Mouse (Mus musculus): ENCODE measurements at regions not wholly inside any gene's neighbourhood (a gene's known extent, or its start where the extent isn't known, plus 50 kb on each side); places are given as distances from the start of the nearest gene placed in this dataset.
"Not testable (repeated sequence)": the region's sequence is repeated elsewhere in the genome, so short reads cannot be mapped to it uniquely, and the experiment has no call there.

DNA sequence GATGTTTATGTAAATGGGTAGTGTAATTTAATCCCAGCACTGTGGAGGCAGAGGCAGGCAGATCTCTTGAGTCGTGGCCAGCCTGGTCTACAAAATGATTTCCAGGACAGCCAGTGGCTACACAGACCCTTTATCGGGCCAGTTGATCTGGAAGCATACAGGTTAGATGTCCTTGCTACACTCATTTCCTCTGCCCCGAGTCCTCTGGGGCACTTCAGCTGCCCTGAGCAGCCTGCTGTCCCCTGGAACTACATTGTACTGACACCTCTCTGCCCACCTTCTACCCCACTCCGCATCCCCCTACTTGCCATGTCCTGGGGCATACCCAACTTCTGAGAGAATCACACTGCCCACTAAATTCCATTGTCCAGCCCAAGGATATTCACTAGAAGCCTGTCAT, 60.6 kb upstream of the Helt start:
- no peak overlapping the region for H3K27ac ChIP-seq (ENCODE audit: low read length)
- H3K27me3 ChIP-seq (replicated peaks; ENCODE audit: control insufficient read depth, insufficient read depth, low read length), result no peaks in the 10 kb centered on the region
- no peaks in the 10 kb centered on the region for H3K4me1 ChIP-seq (replicated peaks; ENCODE audit: control insufficient read depth, insufficient read depth, low read length)
- H3K9me3 ChIP-seq (ENCODE audit: control insufficient read depth, low read length), result no peaks in the 10 kb centered on the region
- H3K4me3 ChIP-seq (replicated peaks; ENCODE audit: low read length), result no peak overlapping the region
- WGBS, result 93% methylated on average over 4 of the region's 4 CpGs
- H3K36me3 ChIP-seq (ENCODE audit: control insufficient read depth, insufficient read depth), result no peaks in the 10 kb centered on the region
- no peak for ATAC-seq
- H3K9ac ChIP-seq (replicated peaks; ENCODE audit: low read depth, low read length), result no peak overlapping the region
- H3K4me2 ChIP-seq (ENCODE audit: low read length), result no peak overlapping the region

DNA sequence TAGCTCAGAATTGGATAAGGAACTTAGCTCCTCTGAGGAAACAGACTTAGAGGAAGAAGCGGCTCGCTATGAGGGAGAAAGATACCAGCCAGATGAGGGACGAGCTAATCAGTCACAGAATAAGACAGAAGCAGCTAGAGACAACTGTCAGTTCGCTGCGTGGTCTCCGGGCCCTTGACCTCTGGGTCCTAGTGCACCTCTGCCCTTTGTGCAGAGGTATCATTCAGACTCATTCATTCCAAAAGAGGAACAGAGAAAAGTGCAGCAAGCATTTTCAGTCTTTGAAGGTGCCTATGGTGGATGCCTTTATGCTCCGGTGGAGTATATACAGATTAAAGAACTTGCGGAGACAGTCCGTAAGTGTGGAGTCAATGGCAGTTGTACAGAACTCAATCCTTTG, 63.5 kb upstream of the Helt start:
- ATAC-seq; H3K36me3 ChIP-seq (ENCODE audit: control insufficient read depth, insufficient read depth): not testable (repeated sequence)
- 92% methylated on average over 9 of the region's 9 CpGs for WGBS

DNA sequence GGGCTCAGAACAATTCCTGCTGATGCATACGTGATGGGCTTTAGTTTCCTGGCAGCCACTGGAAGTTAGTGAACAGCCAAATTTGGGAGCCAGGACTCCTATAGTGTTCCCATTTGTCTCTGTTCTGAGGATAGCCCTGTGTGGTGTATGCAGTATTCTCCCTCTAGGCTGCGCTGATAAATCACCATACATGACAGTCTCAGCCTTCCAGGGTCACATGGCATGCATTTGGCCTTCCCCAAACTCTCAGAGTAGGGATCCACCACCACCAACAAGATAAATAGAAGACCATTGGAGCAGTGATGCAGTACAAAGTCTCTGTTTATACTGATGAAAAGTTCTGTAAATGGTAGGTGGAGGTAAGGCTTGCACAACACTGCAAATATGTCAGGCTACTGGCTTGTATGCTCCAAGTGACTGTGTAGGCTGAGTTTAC, 68.4 kb upstream of the Helt start:
- no peak overlapping the region for H3K4me3 ChIP-seq (replicated peaks; ENCODE audit: low read length)
- no peaks in the 10 kb centered on the region for H3K9me3 ChIP-seq (ENCODE audit: control insufficient read depth, low read length)
- no peaks in the 10 kb centered on the region for H3K27me3 ChIP-seq (replicated peaks; ENCODE audit: control insufficient read depth, insufficient read depth, low read length)
- H3K36me3 ChIP-seq (ENCODE audit: control insufficient read depth, insufficient read depth), result no peaks in the 10 kb centered on the region
- no peak overlapping the region for H3K9ac ChIP-seq (replicated peaks; ENCODE audit: low read depth, low read length)
- 71% methylated on average over 2 of the region's 2 CpGs for WGBS
- H3K27ac ChIP-seq (ENCODE audit: low read length), result no peak overlapping the region
- H3K4me1 ChIP-seq (replicated peaks; ENCODE audit: control insufficient read depth, insufficient read depth, low read length), result no peaks in the 10 kb centered on the region
- no peak overlapping the region for H3K4me2 ChIP-seq (ENCODE audit: low read length)
- no peak for ATAC-seq

More for the DNA sequence above, 63.5 kb upstream of the Helt start:
- H3K9me3 ChIP-seq (ENCODE audit: control insufficient read depth, low read length); H3K4me1 ChIP-seq (replicated peaks; ENCODE audit: control insufficient read depth, insufficient read depth, low read length); H3K27ac ChIP-seq (ENCODE audit: low read length); H3K4me2 ChIP-seq (ENCODE audit: low read length); H3K9ac ChIP-seq (replicated peaks; ENCODE audit: low read depth, low read length); H3K4me3 ChIP-seq (replicated peaks; ENCODE audit: low read length); H3K27me3 ChIP-seq (replicated peaks; ENCODE audit: control insufficient read depth, insufficient read depth, low read length): not testable (repeated sequence)

DNA sequence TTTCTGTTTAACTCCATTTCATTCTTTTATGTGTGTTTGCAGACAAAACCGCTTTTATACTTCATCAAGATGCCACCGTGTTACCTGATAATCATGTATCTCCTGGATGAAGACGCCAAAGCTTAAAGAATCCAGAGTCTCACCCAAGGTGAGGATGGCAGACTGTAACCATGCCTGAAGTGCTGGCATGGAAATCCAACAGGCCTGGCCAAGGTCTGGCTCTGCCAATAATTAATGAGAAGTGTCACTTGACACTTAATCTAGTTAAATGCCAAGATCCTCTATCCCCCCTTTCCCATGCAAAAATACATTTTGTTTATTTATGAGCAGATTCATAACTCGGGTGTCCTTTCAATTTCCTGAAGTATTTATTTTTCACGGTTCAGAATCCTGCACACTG, 71.2 kb upstream of the Helt start:
- H3K36me3 ChIP-seq (ENCODE audit: control insufficient read depth, insufficient read depth), result no peaks in the 10 kb centered on the region
- H3K4me1 ChIP-seq (replicated peaks; ENCODE audit: control insufficient read depth, insufficient read depth, low read length), result no peaks in the 10 kb centered on the region
- H3K27ac ChIP-seq (ENCODE audit: low read length), result no peak overlapping the region
- WGBS, result 82% methylated on average over 5 of the region's 5 CpGs
- no peak for ATAC-seq
- H3K9me3 ChIP-seq (ENCODE audit: control insufficient read depth, low read length), result no peaks in the 10 kb centered on the region
- H3K4me2 ChIP-seq (ENCODE audit: low read length), result no peak overlapping the region
- H3K9ac ChIP-seq (replicated peaks; ENCODE audit: low read depth, low read length), result no peak overlapping the region
- H3K4me3 ChIP-seq (replicated peaks; ENCODE audit: low read length), result no peak overlapping the region
- no peaks in the 10 kb centered on the region for H3K27me3 ChIP-seq (replicated peaks; ENCODE audit: control insufficient read depth, insufficient read depth, low read length)

DNA sequence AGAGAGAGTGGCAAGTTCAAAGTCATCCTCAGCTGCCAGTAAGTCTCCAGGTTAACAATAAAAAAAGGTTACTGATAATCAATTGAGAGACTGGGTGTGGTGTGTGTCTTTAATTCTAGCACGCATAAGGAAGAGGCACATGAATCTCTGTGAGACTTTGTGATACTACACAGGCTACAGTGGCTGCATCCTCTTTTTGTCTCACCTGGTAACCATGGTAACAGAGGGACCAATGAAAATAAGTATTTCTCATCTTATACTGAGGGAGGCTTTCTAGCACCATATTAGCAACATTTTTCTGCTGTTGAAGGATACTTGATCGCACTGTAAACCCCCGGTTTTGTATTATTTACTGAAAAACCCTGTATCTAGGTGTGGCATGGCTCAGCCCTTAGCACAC, 72.7 kb upstream of the Helt start:
- Histone ChIP-seq H3K27ac (ENCODE audit: low read length) (no peak overlapping the region), H3K9ac (replicated peaks; ENCODE audit: low read depth, low read length) (no peak overlapping the region), H3K4me2 (ENCODE audit: low read length) (no peak overlapping the region), H3K36me3 (ENCODE audit: control insufficient read depth, insufficient read depth) (no peaks in the 10 kb centered on the region), H3K4me3 (replicated peaks; ENCODE audit: low read length) (no peak overlapping the region), H3K4me1 (replicated peaks; ENCODE audit: control insufficient read depth, insufficient read depth, low read length) (no peaks in the 10 kb centered on the region), H3K9me3 (ENCODE audit: control insufficient read depth, low read length) (no peaks in the 10 kb centered on the region), H3K27me3 (replicated peaks; ENCODE audit: control insufficient read depth, insufficient read depth, low read length) (no peaks in the 10 kb centered on the region)
- ATAC-seq, result peak; percentile 63; the same call in 1 of the 2 replicates
- 92% methylated on average over 3 of the region's 3 CpGs for WGBS

DNA sequence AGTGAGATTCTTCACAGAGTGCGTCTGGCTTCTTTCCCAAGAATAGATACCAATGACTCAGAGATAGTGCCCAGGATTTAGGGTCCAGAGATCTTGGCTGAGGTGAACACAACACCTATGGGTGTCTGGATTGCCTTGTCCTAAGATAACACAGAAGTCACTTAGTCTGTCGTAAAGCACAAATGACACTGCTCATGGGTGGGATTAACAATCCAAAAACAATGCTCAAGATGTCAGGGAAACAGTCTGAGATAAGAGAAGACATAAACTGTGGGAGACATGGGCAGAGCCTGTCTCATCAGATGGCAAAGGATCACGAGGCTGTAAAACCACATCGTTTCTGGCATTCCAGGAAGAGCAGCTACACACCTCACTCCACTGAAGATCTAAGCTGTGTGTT, 79.6 kb upstream of the Helt start:
- no peak overlapping the region for H3K9ac ChIP-seq (replicated peaks; ENCODE audit: low read depth, low read length)
- no peaks in the 10 kb centered on the region for H3K27me3 ChIP-seq (replicated peaks; ENCODE audit: control insufficient read depth, insufficient read depth, low read length)
- H3K27ac ChIP-seq (ENCODE audit: low read length), result no peak overlapping the region
- H3K4me1 ChIP-seq (replicated peaks; ENCODE audit: control insufficient read depth, insufficient read depth, low read length), result no peaks in the 10 kb centered on the region
- whole genome bisulfite sequencing, result 83% methylated on average over 4 of the region's 4 CpGs
- H3K36me3 ChIP-seq (ENCODE audit: control insufficient read depth, insufficient read depth), result no peaks in the 10 kb centered on the region
- no peak overlapping the region for H3K4me2 ChIP-seq (ENCODE audit: low read length)
- H3K9me3 ChIP-seq (ENCODE audit: control insufficient read depth, low read length), result 0 out of 2 replicates have a peak, but pooled peaks cover 3% of the 10 kb centered on the region
- no peak for ATAC-seq
- no peak overlapping the region for H3K4me3 ChIP-seq (replicated peaks; ENCODE audit: low read length)

DNA sequence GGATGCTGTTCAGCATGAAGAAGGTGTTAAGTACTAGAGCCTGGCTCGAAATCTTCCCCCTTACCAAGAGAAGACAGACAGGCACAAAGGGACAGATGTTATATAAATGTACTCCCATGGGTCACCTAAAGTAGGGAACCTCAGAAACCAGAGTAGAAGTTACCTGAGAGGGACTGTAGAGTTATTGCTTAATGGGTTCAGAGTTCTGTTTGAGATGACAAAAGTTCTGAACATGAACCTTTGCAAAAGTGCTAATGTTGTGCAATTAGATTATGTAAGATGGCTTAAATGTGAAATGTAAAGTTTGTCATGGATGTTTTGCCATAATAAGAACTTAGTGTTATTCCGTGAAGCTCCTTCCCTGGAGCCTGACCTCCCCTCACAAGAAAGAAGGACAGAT, 81.5 kb upstream of the Helt start:
- Histone ChIP-seq H3K4me2 (ENCODE audit: low read length) (no peak overlapping the region), H3K4me1 (replicated peaks; ENCODE audit: control insufficient read depth, insufficient read depth, low read length) (no peaks in the 10 kb centered on the region), H3K36me3 (ENCODE audit: control insufficient read depth, insufficient read depth) (no peaks in the 10 kb centered on the region), H3K9ac (replicated peaks; ENCODE audit: low read depth, low read length) (no peak overlapping the region), H3K9me3 (ENCODE audit: control insufficient read depth, low read length) (0 out of 2 replicates have a peak, but pooled peaks cover 3% of the 10 kb centered on the region), H3K27ac (ENCODE audit: low read length) (no peak overlapping the region), H3K27me3 (replicated peaks; ENCODE audit: control insufficient read depth, insufficient read depth, low read length) (no peaks in the 10 kb centered on the region), H3K4me3 (replicated peaks; ENCODE audit: low read length) (no peak overlapping the region)
- no peak for ATAC-seq
- 91% methylated on average over 2 of the region's 2 CpGs for WGBS

DNA sequence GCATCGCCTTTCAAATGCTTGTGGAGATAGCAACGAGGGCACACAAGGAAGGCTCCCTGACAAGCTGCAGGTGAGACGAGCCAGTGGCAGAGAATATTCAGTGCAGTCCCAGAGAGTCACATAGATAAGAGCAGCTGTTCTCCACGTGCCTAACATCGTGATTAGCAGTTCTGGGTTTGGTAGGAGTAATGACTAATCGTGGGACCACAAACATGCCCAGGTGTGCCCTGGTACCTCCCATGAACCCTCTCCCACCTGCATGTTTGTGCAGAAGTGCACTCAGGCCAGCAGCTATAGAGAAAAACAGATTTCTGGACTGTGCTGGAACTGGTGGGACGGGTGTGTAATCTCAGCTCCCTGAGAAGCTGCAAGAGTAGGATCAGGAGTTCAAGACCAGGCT, 85.9 kb upstream of the Acsl1 start:
- no peak for ATAC-seq
- H3K4me1 ChIP-seq (replicated peaks; ENCODE audit: control insufficient read depth, insufficient read depth, low read length), result no peaks in the 10 kb centered on the region
- H3K9ac ChIP-seq (replicated peaks; ENCODE audit: low read depth, low read length), result no peak overlapping the region
- H3K4me2 ChIP-seq (ENCODE audit: low read length), result no peak overlapping the region
- H3K4me3 ChIP-seq (replicated peaks; ENCODE audit: low read length), result no peak overlapping the region
- no peaks in the 10 kb centered on the region for H3K36me3 ChIP-seq (ENCODE audit: control insufficient read depth, insufficient read depth)
- H3K9me3 ChIP-seq (ENCODE audit: control insufficient read depth, low read length), result no peaks in the 10 kb centered on the region
- H3K27ac ChIP-seq (ENCODE audit: low read length), result no peak overlapping the region
- 84% methylated on average over 7 of the region's 7 CpGs for WGBS
- no peaks in the 10 kb centered on the region for H3K27me3 ChIP-seq (replicated peaks; ENCODE audit: control insufficient read depth, insufficient read depth, low read length)

DNA sequence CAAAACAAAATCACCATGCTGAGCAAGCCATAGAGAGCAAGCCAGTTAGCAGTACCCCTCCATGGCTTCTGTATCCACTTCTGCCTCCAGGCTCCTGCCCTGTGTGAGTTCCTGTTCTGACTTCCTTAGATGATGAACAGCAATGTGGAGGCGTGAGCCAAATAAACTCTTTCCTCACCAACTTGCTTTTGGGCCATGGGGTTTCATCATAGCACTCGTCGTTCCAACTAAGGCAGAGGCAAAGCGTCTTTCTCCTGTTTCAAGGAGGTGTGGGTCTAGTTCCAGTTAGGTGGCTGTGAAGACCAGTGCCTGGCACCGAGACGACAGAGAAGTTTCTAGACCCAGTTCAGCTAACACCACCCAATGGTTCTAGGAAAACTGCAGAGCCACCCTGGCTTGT, 85.0 kb upstream of the Acsl1 start:
- 96% methylated on average over 6 of the region's 6 CpGs for WGBS
- Histone ChIP-seq H3K9me3 (ENCODE audit: control insufficient read depth, low read length) (no peaks in the 10 kb centered on the region), H3K27me3 (replicated peaks; ENCODE audit: control insufficient read depth, insufficient read depth, low read length) (no peaks in the 10 kb centered on the region), H3K4me1 (replicated peaks; ENCODE audit: control insufficient read depth, insufficient read depth, low read length) (no peaks in the 10 kb centered on the region), H3K27ac (ENCODE audit: low read length) (no peak overlapping the region), H3K9ac (replicated peaks; ENCODE audit: low read depth, low read length) (no peak overlapping the region), H3K36me3 (ENCODE audit: control insufficient read depth, insufficient read depth) (no peaks in the 10 kb centered on the region), H3K4me3 (replicated peaks; ENCODE audit: low read length) (no peak overlapping the region), H3K4me2 (ENCODE audit: low read length) (no peak overlapping the region)
- no peak for ATAC-seq

DNA sequence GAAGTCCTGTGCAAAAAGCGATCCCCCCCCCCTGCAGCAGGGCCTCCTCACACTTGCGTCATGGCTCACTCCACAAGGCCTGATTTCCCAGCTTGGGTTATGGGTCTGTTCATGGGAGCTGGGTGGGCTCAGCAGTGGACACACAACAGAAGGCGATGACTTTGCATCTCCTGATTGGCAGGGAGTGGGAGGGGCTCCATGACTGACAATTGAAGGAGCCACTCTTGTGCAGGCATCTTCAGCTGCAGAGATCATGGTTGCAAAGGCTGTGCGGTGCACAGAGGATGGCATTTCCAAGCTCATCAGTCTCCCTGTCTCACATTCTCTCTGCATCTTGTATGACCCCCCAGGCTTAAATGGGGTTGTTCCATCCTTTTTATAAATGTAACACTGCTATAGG, 84.3 kb upstream of the Acsl1 start:
- no peak overlapping the region for H3K4me3 ChIP-seq (replicated peaks; ENCODE audit: low read length)
- no peaks in the 10 kb centered on the region for H3K36me3 ChIP-seq (ENCODE audit: control insufficient read depth, insufficient read depth)
- no peak for ATAC-seq
- no peaks in the 10 kb centered on the region for H3K27me3 ChIP-seq (replicated peaks; ENCODE audit: control insufficient read depth, insufficient read depth, low read length)
- H3K4me1 ChIP-seq (replicated peaks; ENCODE audit: control insufficient read depth, insufficient read depth, low read length), result no peaks in the 10 kb centered on the region
- 80% methylated on average over 4 of the region's 4 CpGs for WGBS
- H3K9ac ChIP-seq (replicated peaks; ENCODE audit: low read depth, low read length), result no peak overlapping the region
- no peak overlapping the region for H3K27ac ChIP-seq (ENCODE audit: low read length)
- H3K4me2 ChIP-seq (ENCODE audit: low read length), result no peak overlapping the region
- H3K9me3 ChIP-seq (ENCODE audit: control insufficient read depth, low read length), result no peaks in the 10 kb centered on the region

Data from forebrain, embryonic 16.5 days (tissue).